Mouse (Mus musculus) layer of hippocampus, adult 2 months (tissue): ENCODE measurements around the gene Ppara. TPM values are rescaled to one million over a fixed set of nuclear protein-coding genes. Genes with fewer than 3 reads are reported as not detected.

Source experiments
- DNase-seq, 2 experiments: peaks; one replicate each; pipeline ENCODE4 v3.0.0; 2022; ENCODE audit warnings: low spot score in 2 of 2
- H3K27ac ChIP-seq: fragments of 200-600 bp; 2 replicates; pipeline ENCODE4 v1.8.1; 2022
- H3K4me3 ChIP-seq: fragments of 200-600 bp; 2 replicates; pipeline ENCODE4 v1.8.1; 2022; ENCODE audit warnings: mild to moderate bottlenecking
- CTCF ChIP-seq: fragments of 200-600 bp; conservative IDR thresholded peaks from 2 replicates; pipeline ENCODE4 v1.8.1; 2022; ENCODE audit warnings: antibody characterized with exemption, mild to moderate bottlenecking, moderate library complexity
- total RNA-seq, 2 experiments: library from RNA; stranded (reverse); gene quantifications; 2 replicates each; pipeline ENCODE4 v1.2.3; 2021

Ppara gene
- total RNA-seq, 2 experiments from 2014 or later: 3.1 to 3.9 TPM

DNA sequence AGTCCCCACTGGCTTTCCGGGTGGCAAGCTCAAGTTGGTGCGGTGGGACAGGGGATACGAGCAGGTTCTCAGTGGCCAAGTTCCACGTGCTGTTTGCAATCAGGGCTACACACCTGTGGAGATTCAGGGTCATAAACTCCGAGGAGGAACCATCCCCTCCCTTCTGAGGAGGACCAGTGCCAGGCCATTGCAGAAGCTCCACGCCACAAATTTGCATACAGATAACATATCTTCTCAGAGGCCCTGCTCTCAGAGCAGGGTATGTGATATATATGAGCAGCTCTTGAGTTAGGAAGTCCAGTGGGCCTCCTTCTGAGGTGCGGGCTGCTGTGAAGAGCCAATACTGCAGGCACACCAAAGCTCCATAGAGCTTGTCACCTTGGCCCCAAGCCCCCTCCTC, 15.8 kb upstream of the Ppara start:
- no peak for DNase-seq
- H3K4me3 ChIP-seq: no peak overlapping the region
- H3K27ac ChIP-seq: no peak overlapping the region
- no peak for TF ChIP-seq CTCF

DNA sequence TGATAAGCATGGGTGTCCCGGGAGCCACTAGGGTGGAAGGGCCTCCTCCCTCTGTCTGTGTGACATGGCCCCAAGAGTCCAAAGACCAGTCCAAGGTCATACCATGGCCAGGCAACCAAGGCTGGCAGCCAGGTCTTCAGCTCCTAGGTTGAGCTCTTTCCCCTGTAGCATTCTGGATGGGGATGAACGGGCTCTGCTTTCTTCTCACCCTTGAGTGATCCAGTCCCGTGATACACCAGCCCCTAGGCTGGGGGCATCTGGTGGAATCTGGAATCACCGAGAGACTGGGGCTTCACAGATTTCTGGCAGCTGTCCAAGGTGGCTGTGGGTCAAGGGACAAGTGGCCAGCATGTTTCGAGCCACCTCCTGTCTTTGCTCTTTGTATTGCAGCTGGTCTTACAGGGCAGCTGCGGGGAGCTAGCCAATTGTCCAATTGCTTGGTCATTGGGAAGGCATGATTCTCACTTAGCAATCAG, 14.4 kb upstream of the Ppara start:
- no peak overlapping the region for H3K4me3 ChIP-seq
- DNase-seq: no peak
- no peak for TF ChIP-seq CTCF
- H3K27ac ChIP-seq: no peak overlapping the region

DNA sequence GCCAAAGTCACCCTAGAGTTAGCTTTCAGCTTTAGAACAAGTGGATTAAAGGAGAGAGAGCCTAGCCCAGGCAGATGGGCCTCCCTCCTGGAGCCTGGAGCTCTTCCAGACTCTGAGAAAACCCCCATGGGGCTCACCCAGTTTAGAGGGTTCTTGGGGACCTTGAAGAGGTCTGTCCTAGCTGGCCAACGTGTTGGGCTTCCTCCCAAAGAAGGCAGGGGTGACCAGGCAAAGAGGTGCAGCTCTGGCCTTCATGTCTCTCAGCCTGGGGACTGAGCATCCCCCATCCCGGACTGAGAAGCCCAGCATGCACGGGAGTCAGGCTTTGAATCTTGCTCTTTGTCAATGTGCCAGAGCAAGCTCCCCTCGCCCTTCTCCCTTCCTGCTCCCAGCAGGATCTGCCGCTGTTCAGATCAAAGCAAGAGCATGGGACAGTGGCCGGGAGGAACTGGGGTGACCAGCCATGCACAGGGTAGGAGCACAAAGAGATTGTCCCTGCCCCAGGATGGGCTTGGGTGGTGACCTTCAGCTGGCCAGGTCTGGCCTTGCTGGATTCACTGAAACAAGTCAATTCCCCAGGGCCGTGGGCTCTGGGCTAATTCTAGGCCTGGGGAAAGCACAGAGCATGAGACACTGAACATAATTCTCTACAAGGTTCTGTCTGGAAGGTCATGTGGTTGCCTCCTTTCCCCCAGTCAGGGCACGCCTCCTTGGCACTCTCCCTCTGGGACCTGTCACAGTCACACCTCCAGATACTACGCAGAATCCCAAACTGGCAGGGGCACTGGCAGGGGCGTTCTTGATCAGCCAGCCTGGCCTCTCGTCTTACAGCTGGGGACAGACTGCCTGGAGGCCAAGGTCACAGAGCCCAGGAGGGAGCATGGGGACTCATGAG, 10.3 kb upstream of the Ppara start:
- Histone ChIP-seq H3K4me3 (no peak overlapping the region), H3K27ac (peak overlapping the region; percentile 36; the same call in 1 of the 2 replicates)
- no peak for TF ChIP-seq CTCF
- DNase-seq: no peak

DNA sequence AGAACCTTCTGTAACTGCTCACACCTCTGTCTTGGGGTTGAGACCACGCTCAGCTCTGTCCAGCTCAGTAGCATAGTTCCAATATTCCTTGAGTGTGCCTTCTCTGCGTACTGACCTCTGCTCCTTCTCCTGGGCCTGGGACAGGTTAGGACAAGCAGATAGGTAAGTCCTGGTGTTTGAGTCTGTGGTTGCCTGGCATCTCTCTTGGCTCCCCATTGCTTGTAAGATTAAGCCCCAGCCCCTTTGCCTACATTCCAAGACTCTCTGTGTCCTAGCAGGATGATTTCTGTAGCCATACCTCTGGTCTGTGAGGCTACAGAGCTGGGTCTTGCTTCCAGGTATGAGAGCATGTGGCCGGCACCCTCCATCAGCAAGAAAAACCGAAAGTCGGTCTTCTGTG, 6.6 kb upstream of the Ppara start:
- no peak overlapping the region for H3K27ac ChIP-seq
- no peak for TF ChIP-seq CTCF
- H3K4me3 ChIP-seq: no peak overlapping the region
- DNase-seq: no peak

DNA sequence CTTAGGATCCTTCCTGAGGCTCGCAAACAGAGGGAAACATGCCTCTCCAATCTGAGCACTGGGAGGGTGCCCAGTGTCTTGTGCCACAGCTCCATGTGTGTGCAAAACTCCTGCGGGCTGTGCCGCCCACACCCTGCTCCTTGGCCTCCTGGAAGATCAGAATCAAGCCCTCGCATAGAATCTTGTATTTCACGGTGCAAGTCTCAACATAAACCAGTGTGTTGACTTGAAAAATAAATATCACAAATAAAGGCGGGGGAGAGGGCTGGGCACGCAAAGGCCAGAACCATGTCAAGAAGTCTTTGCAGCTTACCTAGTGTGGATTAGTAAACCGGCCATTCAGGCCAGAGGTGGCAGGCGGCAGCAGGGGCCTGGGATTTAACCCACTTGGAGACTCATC, 5.5 kb upstream of the Ppara start:
- Histone ChIP-seq H3K4me3 (no peak overlapping the region), H3K27ac (no peak overlapping the region)
- no peak for TF ChIP-seq CTCF
- DNase-seq: no peak

DNA sequence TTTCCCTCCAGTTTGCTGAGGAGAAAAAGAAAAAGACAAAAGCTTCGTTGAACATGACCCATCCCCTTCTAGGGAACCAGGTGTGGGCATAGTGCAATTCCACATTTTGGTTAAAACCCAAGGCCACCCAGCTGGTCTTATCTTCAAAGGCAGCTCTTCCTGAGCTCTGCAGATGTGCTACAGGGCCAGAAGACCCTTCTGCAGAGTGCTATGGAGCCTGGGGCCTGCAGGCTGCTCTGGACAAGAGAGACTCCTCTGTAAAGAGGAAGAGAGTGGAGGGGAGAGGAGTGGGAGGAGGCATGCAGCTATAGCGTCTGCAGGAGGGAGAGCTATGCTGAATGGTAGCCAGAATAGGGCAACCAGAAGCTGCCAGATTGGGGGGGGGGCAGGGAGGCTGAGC, 4.8 kb upstream of the Ppara start:
- no peak for TF ChIP-seq CTCF
- no peak for DNase-seq
- Histone ChIP-seq H3K27ac (no peak overlapping the region), H3K4me3 (no peak overlapping the region)

DNA sequence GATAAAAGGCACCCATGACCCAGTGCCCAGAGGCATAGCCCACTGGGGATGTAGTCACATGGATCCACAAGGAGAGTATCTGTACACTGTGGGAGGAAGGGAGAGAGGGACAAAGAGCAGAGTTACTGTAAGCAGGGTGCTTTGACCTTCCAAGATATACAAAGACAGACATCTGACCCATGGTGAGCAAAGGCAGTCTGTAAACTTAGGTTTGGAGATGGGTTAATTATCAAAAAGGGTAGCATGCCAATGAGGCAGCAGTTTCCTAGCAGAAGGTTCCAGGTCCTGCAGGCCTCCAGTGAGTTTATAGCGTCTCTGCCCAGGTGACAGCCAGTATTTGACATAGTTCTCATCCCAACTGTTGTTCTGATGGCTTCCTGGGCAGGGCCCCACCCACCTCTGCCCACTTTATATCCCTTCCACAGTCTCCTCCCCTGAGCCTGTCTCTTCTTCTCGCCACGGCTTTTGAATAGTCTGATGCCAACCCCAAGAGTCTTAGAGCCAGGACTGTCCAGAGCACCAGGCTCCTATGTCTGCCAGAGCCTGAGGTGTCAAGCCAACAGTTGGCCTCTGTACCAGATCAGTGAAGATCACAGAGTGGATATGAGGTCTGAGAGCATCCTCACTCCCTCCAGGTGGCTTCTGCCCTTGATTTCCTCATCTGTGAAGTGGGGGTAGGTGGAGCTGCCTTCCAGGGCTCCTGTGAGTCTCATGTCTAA, 2.7 kb upstream of the Ppara start:
- Histone ChIP-seq H3K4me3 (no peak overlapping the region), H3K27ac (no peak overlapping the region)
- TF ChIP-seq CTCF: no peak
- DNase-seq: no peak

DNA sequence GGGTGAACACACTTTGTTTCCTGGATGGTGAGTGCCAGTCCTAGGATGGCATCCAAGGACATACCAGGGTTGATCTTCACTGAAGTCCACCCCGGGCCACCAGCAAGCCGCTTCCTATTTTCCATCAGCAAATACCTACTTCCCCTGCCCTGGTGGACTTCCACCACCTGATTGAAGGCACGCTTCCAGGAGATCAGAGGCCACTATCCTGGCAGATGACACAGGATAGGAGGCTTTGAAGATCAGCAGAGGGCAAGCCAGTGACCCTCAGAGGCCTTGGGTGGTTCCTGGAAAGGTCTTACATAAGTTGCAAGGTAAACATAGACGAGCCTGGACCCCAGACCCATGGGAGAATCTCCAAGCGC, 2.2 kb upstream of the Ppara start:
- no peak overlapping the region for H3K4me3 ChIP-seq
- no peak for DNase-seq
- no peak overlapping the region for H3K27ac ChIP-seq
- TF ChIP-seq CTCF: no peak

DNA sequence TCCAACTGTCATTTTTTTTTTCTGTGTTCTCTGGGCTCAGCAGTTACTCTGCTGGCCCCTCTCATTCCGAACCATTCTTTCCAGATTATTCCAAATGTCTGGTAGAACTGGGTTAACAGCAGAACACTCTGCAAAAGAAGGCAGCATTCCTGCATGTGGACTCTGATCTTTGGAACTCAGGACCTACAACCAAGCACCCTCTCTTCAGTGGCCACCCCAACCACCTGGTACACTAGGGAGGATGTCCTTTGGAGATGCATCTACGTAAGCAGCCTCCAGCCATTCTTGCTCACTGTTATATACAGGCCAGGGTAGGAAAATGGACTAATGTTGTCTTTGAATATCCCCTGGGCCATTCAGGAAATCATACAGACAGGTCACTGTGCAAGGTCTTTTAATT, 1.1 kb upstream of the Ppara start:
- Histone ChIP-seq H3K4me3 (no peak overlapping the region), H3K27ac (no peak overlapping the region)
- TF ChIP-seq CTCF: no peak
- DNase-seq: no peak

DNA sequence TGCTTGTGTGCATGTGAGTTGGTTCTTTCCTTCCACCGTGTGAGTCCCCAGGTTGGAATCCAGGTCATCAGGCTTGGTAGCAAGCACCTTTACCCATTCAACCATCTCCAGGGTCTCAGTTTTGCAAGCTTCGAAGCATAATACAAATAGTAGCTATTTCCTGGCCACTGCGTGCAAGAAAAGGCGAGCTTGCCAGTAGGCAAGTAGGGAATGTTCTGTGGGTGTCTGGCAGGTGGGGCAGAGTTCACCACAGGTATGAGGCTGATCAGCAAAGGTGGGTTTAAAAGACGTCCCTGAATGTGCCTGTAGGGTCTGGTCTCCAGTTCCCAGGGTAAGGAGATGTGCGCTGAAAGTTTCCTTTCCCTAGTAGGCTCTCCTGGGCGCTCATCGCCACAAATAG, 635 bp upstream of the Ppara start:
- DNase-seq: no peak
- TF ChIP-seq CTCF: no peak
- Histone ChIP-seq H3K27ac (peak overlapping the region; percentile 87; the same call in 1 of the 2 replicates), H3K4me3 (peak overlapping the region; percentile 55; the same call in 1 of the 2 replicates)

DNA sequence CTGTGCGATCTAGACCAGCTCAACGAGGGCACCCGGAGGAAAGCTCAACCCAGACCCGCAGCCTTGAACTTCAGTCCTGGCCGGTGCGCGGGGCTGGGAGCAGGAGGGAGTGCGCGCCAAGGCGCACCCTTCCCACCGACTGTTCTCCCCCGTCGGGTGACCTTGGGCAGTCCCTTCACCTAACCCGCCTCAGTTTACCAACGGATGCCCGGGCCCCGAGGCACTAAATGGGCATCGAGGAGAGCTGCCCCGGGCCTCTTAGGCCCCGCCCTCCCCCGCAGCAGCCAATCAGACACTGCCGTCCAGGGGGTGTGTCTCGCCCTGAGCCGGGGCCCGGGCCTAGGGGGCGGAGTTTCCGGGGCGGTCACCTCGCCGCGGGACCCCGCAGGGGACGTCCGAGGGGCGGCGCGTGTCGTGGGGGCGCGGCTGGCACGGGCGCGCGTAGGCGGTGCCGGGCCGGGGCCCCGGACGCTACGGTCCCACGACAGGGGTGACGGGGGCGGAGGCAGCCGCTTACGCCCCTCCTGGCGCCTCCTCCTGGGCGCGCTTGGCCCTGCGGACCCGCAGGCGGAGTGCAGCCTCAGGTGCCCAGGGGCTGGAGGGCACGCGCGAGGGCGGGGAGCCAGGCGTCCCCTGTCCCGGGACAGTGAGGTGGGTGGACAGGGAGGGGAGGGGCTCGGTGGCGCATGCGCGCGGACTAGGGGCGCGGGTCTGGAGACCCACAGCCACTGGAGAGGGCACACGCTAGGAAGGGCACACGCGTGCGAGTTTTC, 466 bp downstream of the Ppara start:
- Histone ChIP-seq H3K4me3 (peak overlapping the region; percentile 55), H3K27ac (peak overlapping the region; percentile 87)
- peak; percentile 77 to 83 for DNase-seq
- TF ChIP-seq CTCF: peak; percentile 55

DNA sequence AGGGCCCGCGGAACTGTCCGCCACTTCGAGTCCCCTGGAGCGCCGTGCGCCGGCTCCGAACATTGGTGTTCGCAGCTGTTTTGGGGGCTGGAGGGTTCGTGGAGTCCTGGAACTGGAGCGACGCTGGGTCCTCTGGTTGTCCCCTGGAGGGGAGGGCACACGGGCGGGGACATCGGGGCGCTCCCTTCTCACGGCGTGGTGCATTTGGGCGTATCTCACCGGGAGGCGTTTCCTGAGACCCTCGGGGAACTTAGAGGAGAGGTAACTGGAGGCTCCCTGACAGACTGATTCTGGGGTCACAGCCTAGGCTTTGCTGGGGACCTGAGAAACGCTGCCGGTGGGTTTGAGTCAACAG, 1.0 kb downstream of the Ppara start:
- peak overlapping the region; percentile 55 for H3K4me3 ChIP-seq
- H3K27ac ChIP-seq: peak overlapping the region; percentile 47
- DNase-seq: no peak
- TF ChIP-seq CTCF: no peak

DNA sequence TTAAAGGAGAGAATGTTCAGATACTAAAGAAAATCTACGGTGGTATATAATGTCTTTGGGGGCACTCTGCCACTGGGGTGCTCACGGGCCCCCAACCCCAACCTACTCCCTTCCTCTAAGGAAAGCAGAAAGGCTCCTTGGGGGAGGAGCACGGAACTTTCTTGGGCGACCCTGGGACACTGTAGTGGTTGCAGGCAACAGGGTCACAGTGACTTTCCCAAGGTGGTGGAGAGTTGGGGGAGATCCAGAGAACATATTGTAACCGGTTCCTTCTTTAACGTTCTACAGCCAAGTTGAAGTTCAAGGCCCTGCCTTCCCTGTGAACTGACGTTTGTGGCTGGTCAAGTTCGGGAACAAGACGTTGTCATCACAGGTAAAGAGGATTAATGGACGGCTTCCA, 1.7 kb downstream of the Ppara start:
- no peak for TF ChIP-seq CTCF
- no peak for DNase-seq
- peak overlapping the region; percentile 55 for H3K4me3 ChIP-seq
- no peak overlapping the region for H3K27ac ChIP-seq
